Mouse (Mus musculus) yolk sac, embryonic 10.5 days (tissue): Measurements from ENCODE around the gene Tpm4.

Experiments
- DNase-seq: peaks from one replicate; pipeline ENCODE4 v3.0.0-alpha.2; 2017; ENCODE audit warnings: low spot score

Gene Tpm4

DNA sequence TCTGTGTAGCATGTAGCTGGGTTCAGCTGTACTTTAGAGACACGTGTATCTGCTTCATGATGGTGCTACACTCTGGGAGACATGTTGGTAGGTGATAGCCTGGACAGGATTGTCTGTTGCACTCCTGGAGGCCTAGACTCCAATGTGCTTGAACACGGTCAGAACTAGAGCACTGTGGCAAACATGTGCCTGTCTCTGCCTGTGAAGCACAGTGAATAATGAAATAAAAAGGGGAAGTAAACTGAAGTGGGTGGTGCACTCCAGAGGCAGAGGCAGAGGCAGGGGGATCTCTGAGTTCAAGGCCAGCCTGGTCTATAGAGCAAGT lies 55.4 kb downstream of the Tpm4 start:
- DNase-seq = no peak

DNA sequence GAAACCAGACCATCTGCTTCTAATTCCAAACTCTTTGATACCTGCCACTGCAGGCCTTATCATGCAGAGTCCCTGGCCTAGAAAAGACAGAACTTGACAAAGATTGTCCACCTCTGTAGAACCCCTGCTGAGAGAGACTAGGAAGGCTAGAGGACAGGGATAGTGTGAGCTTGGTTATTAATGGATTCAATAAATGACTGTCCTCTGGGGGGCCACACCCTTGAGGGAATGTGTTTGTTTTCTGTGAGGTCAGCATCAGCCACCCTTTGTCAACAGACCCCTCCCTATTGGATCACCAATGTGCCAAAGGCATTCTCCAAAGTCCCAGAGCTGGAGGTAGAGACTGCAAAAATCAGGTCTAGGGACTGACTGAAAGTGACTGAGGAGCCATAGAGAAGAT lies 57.3 kb downstream of the Tpm4 start:
- no peak for DNase-seq

DNA sequence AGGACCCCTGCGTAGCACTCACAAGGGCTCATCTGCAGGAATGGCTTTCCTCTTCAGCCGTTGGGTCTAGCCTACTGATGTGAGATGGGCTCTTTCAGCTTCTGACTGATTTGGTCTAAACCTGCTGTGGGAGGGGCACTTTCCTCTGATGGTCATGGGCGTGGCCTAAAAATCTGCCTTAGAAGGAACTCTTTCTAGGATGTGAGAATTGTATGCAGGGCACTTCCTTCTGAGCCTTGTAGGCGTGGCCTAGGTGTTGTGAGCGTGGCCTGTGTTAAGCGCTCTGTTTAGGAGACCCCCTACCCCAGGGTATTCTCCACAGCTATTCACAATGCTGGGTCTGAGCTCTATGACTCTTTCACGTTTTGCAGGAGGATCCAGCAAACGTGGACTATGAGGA lies 63.2 kb downstream of the Tpm4 start:
- no peak for DNase-seq
